Mouse (Mus musculus): ENCODE results near the gene Ube2l3.
"Not testable (repeated sequence)": the region's sequence is repeated elsewhere in the genome, so short reads cannot be mapped to it uniquely, and the experiment has no call there.

Gene Ube2l3

GRCm38 (mm10) chr16:17202549-17202948, at the start of gene Ube2l3:
Gene Ube2l3, minus strand, starts transcription at chr16:17202649.
- no peak for DNase-seq (ENCODE audit: inconsistent age in 2 of 2, low spot score in 1 of 2)

GRCm38 (mm10) chr16:17251539-17251938, 49.1 kb upstream of the Ube2l3 start:
- DNase-seq (ENCODE audit: inconsistent age in 2 of 2, low spot score in 1 of 2): peak; percentile 74 to 95

GRCm38 (mm10) chr16:17249135-17249534, 46.7 kb upstream of the Ube2l3 start:
- peak; percentile 76 to 89 for DNase-seq (ENCODE audit: inconsistent age in 2 of 2, low spot score in 1 of 2)

GRCm38 (mm10) chr16:17247727-17248126, 45.3 kb upstream of the Ube2l3 start:
- DNase-seq (ENCODE audit: inconsistent age in 2 of 2, low spot score in 1 of 2): peak in 1 of 2 experiments; percentile 58

GRCm38 (mm10) chr16:17244996-17245395, 42.5 kb upstream of the Ube2l3 start:
- no peak for DNase-seq (ENCODE audit: inconsistent age in 2 of 2, low spot score in 1 of 2)

- DNase-seq (ENCODE audit: inconsistent age in 2 of 2, low spot score in 1 of 2): no peak
Measured at GRCm38 (mm10) chr16:17243731-17244130, 41.3 kb upstream of the Ube2l3 start.

- no peak for DNase-seq (ENCODE audit: inconsistent age in 2 of 2, low spot score in 1 of 2)
Measured at GRCm38 (mm10) chr16:17239409-17239808, 37.0 kb upstream of the Ube2l3 start.

- no peak for DNase-seq (ENCODE audit: inconsistent age in 2 of 2, low spot score in 1 of 2)
Measured at GRCm38 (mm10) chr16:17237634-17238033, 35.2 kb upstream of the Ube2l3 start.

GRCm38 (mm10) chr16:17234916-17235665, 32.6 kb upstream of the Ube2l3 start:
- peak in 1 of 2 experiments; percentile 66 for DNase-seq (ENCODE audit: inconsistent age in 2 of 2, low spot score in 1 of 2)

GRCm38 (mm10) chr16:17234499-17234895, 32.0 kb upstream of the Ube2l3 start:
- DNase-seq (ENCODE audit: inconsistent age in 2 of 2, low spot score in 1 of 2): peak in 1 of 2 experiments; percentile 68

GRCm38 (mm10) chr16:17233702-17234498, 31.5 kb upstream of the Ube2l3 start:
- DNase-seq (ENCODE audit: inconsistent age in 2 of 2, low spot score in 1 of 2): peak; percentile 48 to 77

- DNase-seq (ENCODE audit: inconsistent age in 2 of 2, low spot score in 1 of 2): peak; percentile 97 to 98
Measured at GRCm38 (mm10) chr16:17232794-17233701, 30.6 kb upstream of the Ube2l3 start, which contains the start of gene Hic2. Gene Hic2, plus strand, starts transcription at chr16:17233572.

- not testable (repeated sequence) for DNase-seq (ENCODE audit: inconsistent age in 2 of 2, low spot score in 1 of 2)
Measured at GRCm38 (mm10) chr16:17231523-17231922, 29.1 kb upstream of the Ube2l3 start.

- no peak for DNase-seq (ENCODE audit: inconsistent age in 2 of 2, low spot score in 1 of 2)
Measured at GRCm38 (mm10) chr16:17226496-17226895, 24.0 kb upstream of the Ube2l3 start.

- no peak for DNase-seq (ENCODE audit: inconsistent age in 2 of 2, low spot score in 1 of 2)
Measured at GRCm38 (mm10) chr16:17225584-17225983, 23.1 kb upstream of the Ube2l3 start.

GRCm38 (mm10) chr16:17222197-17222596, 19.7 kb upstream of the Ube2l3 start:
- DNase-seq (ENCODE audit: inconsistent age in 2 of 2, low spot score in 1 of 2): peak; percentile 95 to 100

- no peak for DNase-seq (ENCODE audit: inconsistent age in 2 of 2, low spot score in 1 of 2)
Measured at GRCm38 (mm10) chr16:17220127-17220733, 17.8 kb upstream of the Ube2l3 start.

GRCm38 (mm10) chr16:17216934-17217633, 14.6 kb upstream of the Ube2l3 start:
- no peak for DNase-seq (ENCODE audit: inconsistent age in 2 of 2, low spot score in 1 of 2)

- DNase-seq (ENCODE audit: inconsistent age in 2 of 2, low spot score in 1 of 2): peak; percentile 89 to 96
Measured at GRCm38 (mm10) chr16:17209981-17210838, 7.8 kb upstream of the Ube2l3 start.

Measured in adrenal gland, adult (tissue).